Mouse (Mus musculus): ENCODE results near the gene Ywhae. TPM values are rescaled to one million over a fixed set of nuclear protein-coding genes. Genes with fewer than 3 reads are reported as not detected.
A peak's percentile ranks its signal among the peaks of the same experiment; 100 is the strongest.
"Not testable (repeated sequence)": the region's sequence is repeated elsewhere in the genome, so short reads cannot be mapped to it uniquely, and the experiment has no call there.

Ywhae gene
- 1,500 and 1,527 TPM in 2 replicates for polyA plus RNA-seq (2015; fragmentation: Nextera tagmentation; extraction: Ambion mirVana)

DNA sequence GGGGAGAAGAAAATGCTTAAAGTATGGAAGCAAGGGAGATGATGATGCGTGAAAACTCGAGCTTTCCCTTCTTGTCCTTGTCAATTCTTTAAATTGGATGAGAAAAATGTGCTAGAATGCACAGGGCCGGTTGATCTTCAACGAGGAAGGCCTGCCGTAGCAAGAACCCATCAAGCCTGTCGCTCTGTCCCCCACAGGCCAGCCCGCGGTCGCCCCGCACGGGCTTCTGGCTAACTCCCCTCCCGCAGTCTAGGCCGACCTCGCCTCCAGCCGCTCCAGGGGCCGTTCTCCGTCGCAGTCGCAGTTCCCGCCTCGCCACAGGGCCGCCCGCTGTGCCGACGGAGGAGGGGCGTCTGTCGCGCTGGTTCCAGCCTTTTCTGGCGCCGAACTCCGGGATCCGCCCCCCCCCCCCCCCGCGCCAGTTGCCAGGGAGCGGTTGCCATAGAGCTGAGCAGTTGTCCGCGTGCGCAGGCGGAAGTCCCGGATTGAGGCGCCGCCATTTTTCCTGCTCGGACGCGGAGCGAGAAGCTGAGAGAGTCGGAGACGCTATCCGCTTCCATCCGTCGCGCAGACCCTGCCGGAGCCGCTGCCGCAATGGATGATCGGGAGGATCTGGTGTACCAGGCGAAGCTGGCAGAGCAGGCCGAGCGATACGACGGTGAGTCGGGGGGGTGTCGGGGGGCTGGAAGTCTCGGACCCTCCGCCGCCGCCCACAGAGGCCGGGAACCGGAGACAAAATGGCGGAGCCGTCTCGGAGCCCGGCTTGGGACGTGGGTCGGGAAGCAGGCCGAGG is at the start of gene Ywhae:
Gene Ywhae (plus strand): TSS at position 436 of the 793 bp plus-strand sequence.
- no peaks in the 10 kb centered on the region for H3K36me3 ChIP-seq
- 1% methylated on average over 71 of the region's 76 CpGs for WGBS
- H3K9ac ChIP-seq: peak within 1 kb of the TSS; percentile 99
- peak within 1 kb of the TSS; percentile 83 for H3K4me3 ChIP-seq
- H3K9me3 ChIP-seq: no peaks in the 10 kb centered on the region
- H3K4me2 ChIP-seq: peak within 1 kb of the TSS; percentile 88
- H3K27me3 ChIP-seq: no peaks in the 10 kb centered on the region
- H3K4me1 ChIP-seq (replicated peaks): peaks cover 42% of the 10 kb centered on the region
- H3K27ac ChIP-seq: peak within 1 kb of the TSS; percentile 100
- peak; percentile 92 for ATAC-seq (ENCODE audit: low FRiP score)

DNA sequence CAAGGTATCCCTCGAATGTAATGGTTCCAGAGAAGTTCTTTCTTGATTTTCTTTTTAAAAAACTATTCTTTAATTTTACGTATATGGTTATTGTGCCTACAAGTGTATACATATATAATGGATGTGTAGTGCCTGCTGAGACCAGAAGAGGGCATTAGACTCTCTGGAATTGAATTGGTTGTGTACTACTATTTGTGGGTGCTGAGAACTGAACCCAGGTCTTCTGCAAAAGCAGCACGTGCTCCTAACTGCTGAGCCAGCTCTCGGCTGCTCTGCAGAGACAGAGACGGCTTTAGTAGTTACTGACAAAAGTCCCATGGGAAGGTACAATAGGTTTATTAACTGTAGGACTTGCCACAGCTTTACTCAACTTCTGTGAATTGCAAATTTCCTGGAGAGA is 48.2 kb upstream of the Ywhae start:
- no peak for ATAC-seq (ENCODE audit: low FRiP score)
- Histone ChIP-seq H3K27ac (no peak overlapping the region), H3K4me2 (no peak overlapping the region), H3K27me3 (no peaks in the 10 kb centered on the region), H3K36me3 (peaks cover 11% of the 10 kb centered on the region; the same call in 1 of the 2 replicates), H3K9ac (no peak overlapping the region), H3K4me3 (no peak overlapping the region), H3K9me3 (no peaks in the 10 kb centered on the region), H3K4me1 (replicated peaks) (peaks cover 29% of the 10 kb centered on the region)
- 89% methylated on average over 5 of the region's 5 CpGs for WGBS

DNA sequence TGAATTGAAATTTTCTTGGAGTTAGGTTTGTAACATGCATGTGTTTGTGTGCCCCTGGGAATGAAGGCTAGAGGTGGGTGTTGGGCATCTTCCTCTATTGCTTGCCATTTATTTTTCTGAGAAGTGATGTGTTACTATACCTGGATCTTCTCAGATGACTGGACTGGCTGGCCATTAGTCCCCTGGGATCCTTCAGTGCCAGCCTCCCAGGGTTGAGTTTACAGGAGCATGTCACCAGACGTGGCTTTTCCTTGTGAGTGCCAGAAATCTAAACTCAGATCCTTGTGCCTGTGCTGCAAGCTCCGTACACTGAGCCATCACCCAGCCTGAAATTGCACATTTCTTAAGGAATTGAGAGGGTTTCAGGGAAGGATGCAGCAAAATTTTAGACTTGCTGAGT is 47.7 kb upstream of the Ywhae start:
- WGBS: 83% methylated on average over 2 of the region's 2 CpGs

DNA sequence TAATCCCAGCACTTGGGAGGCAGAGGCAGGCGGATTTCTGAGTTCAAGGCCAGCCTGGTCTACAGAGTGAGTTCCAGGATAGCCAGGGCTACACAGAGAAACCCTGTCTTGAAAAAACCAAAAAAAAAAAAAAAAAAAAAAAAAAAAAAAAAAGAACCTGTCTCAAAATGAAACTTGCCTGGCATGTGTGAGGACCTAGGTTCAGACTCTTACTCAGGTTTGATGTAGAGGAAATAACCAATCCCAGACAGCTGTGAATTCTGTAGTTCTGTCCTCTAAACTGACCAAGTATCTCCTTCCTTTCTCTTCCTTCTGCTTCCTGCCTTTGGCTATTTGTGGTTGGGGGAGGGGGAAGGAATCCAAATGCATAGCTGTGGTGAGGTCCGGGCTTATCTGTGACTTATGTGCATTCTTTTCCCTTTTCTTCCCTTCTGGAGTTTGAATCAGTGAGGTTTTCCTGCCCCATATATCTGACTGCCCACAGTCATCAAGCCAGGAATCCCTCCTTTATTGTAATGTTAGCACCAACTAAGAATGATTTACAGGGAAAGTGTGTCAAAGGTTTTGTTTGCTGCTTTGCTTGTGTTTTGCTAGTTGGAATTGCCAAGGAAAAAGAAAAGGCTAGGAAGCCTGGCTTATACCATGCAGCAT is 45.2 kb upstream of the Ywhae start:
- Histone ChIP-seq H3K4me3 (no peak overlapping the region), H3K4me1 (replicated peaks) (peaks cover 6% of the 10 kb centered on the region; the same call in 1 of the 2 replicates), H3K27ac (no peak overlapping the region), H3K4me2 (no peak overlapping the region), H3K9me3 (no peaks in the 10 kb centered on the region), H3K36me3 (peaks cover 19% of the 10 kb centered on the region), H3K9ac (no peak overlapping the region), H3K27me3 (no peaks in the 10 kb centered on the region)
- 68% methylated on average over 2 of the region's 2 CpGs for WGBS
- no peak for ATAC-seq (ENCODE audit: low FRiP score)

More for the DNA sequence above, 47.7 kb upstream of the Ywhae start:
- H3K4me2 ChIP-seq: no peak overlapping the region
- no peak overlapping the region for H3K27ac ChIP-seq
- no peaks in the 10 kb centered on the region for H3K9me3 ChIP-seq
- H3K27me3 ChIP-seq: no peaks in the 10 kb centered on the region
- H3K4me1 ChIP-seq (replicated peaks): peaks cover 26% of the 10 kb centered on the region
- H3K9ac ChIP-seq: no peak overlapping the region
- H3K4me3 ChIP-seq: no peak overlapping the region
- ATAC-seq (ENCODE audit: low FRiP score): no peak
- peaks cover 11% of the 10 kb centered on the region; the same call in 1 of the 2 replicates for H3K36me3 ChIP-seq

DNA sequence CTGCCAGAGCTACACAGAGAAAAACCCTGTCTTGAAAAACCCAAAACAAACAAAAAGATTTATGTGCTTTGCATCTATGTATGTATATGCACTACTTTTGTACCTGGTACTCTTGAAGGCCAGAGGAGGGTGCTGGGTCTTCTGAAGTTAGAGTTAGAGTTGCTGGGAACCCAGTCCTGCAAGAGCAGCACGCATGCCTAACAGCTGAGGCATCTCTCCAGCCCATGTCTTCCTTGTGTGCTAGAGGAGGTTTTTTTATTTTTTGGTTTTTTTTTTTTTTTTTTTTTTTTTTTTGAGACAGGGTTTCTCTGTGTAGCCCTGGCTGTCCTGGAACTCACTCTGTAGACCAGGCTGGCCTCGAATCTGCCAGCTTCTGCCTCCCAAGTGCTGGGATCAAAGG is 44.5 kb upstream of the Ywhae start:
- H3K27ac ChIP-seq: no peak overlapping the region
- ATAC-seq (ENCODE audit: low FRiP score): no peak
- WGBS: 92% methylated on average over 2 of the region's 2 CpGs

DNA sequence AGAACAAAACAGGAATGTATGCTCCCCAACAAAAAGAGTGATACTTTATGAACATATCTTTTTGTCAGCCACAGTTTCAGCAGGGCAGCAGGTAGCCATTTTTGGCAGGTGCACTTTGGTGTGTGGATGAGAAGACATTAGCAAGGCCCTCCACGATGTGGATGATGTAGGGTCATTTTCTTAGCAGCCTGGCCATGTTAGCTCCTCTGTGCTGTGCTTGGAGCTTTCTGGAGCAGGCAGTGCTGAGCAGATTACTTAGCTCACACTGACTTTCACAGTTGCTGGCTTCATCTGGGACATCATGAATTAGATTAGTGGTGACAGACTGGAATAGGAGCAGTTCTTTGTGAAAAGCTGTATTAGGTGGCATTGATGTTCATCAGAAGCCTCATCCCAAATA is 42.7 kb upstream of the Ywhae start:
- H3K4me3 ChIP-seq: no peak overlapping the region
- no peak overlapping the region for H3K4me2 ChIP-seq
- H3K27me3 ChIP-seq: no peaks in the 10 kb centered on the region
- H3K4me1 ChIP-seq (replicated peaks): peaks cover 6% of the 10 kb centered on the region; the same call in 1 of the 2 replicates
- H3K9ac ChIP-seq: no peak overlapping the region
- H3K36me3 ChIP-seq: peaks cover 31% of the 10 kb centered on the region
- no peak overlapping the region for H3K27ac ChIP-seq
- WGBS: 86% methylated on average over 1 of the region's 1 CpGs
- ATAC-seq (ENCODE audit: low FRiP score): no peak
- H3K9me3 ChIP-seq: no peaks in the 10 kb centered on the region

More for the DNA sequence above, 44.5 kb upstream of the Ywhae start:
- Histone ChIP-seq H3K4me3 (no peak overlapping the region), H3K27me3 (no peaks in the 10 kb centered on the region), H3K4me2 (no peak overlapping the region), H3K36me3 (peaks cover 21% of the 10 kb centered on the region), H3K9me3 (no peaks in the 10 kb centered on the region), H3K9ac (no peak overlapping the region), H3K4me1 (replicated peaks) (peaks cover 6% of the 10 kb centered on the region; the same call in 1 of the 2 replicates)

DNA sequence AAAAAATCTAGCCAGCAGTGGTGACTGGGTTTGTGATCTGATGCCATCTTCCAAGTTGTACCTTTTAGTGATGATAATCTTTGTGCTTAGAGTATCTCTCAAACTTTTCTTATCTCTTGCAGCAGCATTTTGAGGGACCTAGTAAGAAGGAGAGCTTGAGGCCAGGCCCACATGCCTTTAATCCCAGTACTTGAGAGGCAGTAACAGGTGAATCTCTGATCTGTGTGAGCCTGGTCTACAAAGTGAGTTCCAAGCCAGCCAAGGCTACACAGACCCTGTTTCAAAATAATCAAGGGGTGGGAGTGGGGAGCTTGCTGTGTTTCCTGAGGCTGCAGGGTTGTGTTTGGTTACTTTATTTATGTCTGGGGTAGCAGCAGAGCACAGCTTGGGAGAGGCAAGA is 41.6 kb upstream of the Ywhae start:
- peaks cover 36% of the 10 kb centered on the region for H3K36me3 ChIP-seq
- H3K27ac ChIP-seq: no peak overlapping the region
- H3K9me3 ChIP-seq: no peaks in the 10 kb centered on the region
- H3K27me3 ChIP-seq: no peaks in the 10 kb centered on the region
- peaks cover 2% of the 10 kb centered on the region; the same call in 1 of the 2 replicates for H3K4me1 ChIP-seq (replicated peaks)
- no peak for ATAC-seq (ENCODE audit: low FRiP score)
- H3K9ac ChIP-seq: no peak overlapping the region
- no peak overlapping the region for H3K4me3 ChIP-seq
- no peak overlapping the region for H3K4me2 ChIP-seq

DNA sequence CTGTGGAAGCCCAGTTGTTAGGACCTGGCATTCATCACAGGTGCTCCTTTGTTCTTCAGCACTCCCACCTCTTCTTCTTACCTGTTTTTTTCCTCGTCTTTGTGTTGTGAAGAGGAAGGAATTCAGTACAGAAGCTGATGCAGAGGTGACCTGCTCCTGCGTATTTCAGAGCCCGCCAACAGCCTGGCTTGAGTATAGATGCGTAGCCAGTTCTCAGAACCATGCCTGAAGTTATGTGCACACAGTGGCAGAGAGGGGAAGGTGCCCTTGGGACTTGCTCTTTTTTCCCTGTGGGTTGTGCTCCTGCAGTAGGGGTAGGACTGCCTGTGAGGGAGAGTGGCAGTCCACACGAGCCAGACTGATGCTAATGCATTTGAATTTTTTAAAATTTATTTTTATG is 39.1 kb upstream of the Ywhae start:
- no peak overlapping the region for H3K27ac ChIP-seq
- peaks cover 55% of the 10 kb centered on the region for H3K36me3 ChIP-seq
- WGBS: 99% methylated on average over 5 of the region's 5 CpGs
- H3K4me1 ChIP-seq (replicated peaks): no peaks in the 10 kb centered on the region
- H3K4me3 ChIP-seq: no peak overlapping the region
- ATAC-seq (ENCODE audit: low FRiP score): no peak
- H3K27me3 ChIP-seq: no peaks in the 10 kb centered on the region
- H3K4me2 ChIP-seq: no peak overlapping the region
- H3K9ac ChIP-seq: no peak overlapping the region
- H3K9me3 ChIP-seq: no peaks in the 10 kb centered on the region

DNA sequence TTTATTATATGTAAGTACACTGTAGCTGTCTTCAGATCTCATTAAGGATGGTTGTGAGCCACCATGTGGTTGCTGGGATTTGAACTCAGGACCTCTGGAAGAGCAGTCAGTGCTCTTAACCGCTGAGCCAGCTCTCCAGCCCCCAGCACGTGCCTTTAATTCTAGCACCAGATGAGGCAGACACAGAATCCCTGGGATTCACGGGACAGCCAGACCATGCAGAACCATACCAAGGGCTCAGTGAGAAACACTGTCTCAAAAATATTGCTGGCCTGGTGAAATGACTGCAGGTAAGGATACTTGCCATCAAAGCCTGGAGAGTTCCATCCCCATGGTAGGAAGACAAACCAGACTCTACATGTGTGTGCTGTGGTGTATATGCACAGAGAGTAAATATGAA is 35.2 kb upstream of the Ywhae start:
- WGBS: 97% methylated on average over 3 of the region's 3 CpGs
- H3K27me3 ChIP-seq; H3K4me2 ChIP-seq; H3K9me3 ChIP-seq; H3K9ac ChIP-seq; H3K4me1 ChIP-seq (replicated peaks); ATAC-seq (ENCODE audit: low FRiP score); H3K4me3 ChIP-seq; H3K27ac ChIP-seq: not testable (repeated sequence)
- H3K36me3 ChIP-seq: peaks cover 80% of the 10 kb centered on the region

DNA sequence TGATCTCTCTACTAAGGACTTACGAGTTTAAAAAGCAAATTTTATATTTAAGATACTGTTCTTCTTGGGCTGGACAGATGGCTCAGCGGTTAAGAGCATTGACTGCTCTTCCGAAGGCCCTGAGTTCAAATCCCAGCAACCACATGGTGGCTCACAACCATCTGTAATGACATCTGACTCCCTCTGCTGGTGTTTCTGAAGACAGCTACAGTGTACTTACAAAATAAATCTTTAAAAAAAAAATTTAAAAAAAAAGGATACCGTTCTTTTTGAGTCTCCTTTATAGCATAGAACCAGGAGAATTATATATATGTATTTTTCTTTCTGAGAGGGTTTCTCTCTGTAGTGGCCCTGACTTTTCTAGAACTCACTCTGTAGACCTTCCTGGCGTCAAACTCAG is 32.1 kb upstream of the Ywhae start:
- peaks cover 73% of the 10 kb centered on the region for H3K36me3 ChIP-seq

DNA sequence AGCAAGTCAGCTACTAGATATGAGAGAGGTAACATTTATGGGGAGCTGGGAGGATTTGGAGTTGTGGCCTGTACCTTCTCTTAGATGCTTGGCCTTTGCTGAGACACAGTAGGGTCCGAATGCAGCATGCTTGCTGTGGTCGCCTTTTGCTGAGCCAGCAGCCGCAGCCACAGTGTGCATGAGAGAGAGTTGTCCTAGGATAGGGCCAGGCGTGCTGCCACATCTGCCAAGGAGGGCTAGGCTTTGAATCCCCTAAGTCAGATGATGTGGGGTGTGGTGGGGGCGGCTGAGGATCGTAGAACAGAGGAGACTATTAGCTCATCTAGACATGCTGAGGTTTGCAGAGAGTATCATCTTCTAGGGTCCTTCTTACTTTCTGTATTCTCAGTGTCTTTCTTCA is 29.9 kb upstream of the Ywhae start:
- Histone ChIP-seq H3K4me3 (no peak overlapping the region), H3K4me1 (replicated peaks) (no peaks in the 10 kb centered on the region), H3K9me3 (no peaks in the 10 kb centered on the region), H3K27ac (no peak overlapping the region), H3K27me3 (no peaks in the 10 kb centered on the region), H3K4me2 (no peak overlapping the region), H3K9ac (no peak overlapping the region), H3K36me3 (peaks cover 79% of the 10 kb centered on the region)
- ATAC-seq (ENCODE audit: low FRiP score): no peak
- WGBS: 91% methylated on average over 6 of the region's 6 CpGs

More for the DNA sequence above, 32.1 kb upstream of the Ywhae start:
- ATAC-seq (ENCODE audit: low FRiP score): no peak
- Histone ChIP-seq H3K27ac (no peak overlapping the region), H3K9me3 (no peaks in the 10 kb centered on the region), H3K4me2 (no peak overlapping the region), H3K4me1 (replicated peaks) (no peaks in the 10 kb centered on the region), H3K9ac (no peak overlapping the region), H3K27me3 (no peaks in the 10 kb centered on the region), H3K4me3 (no peak overlapping the region)
- WGBS: 98% methylated on average over 5 of the region's 5 CpGs

DNA sequence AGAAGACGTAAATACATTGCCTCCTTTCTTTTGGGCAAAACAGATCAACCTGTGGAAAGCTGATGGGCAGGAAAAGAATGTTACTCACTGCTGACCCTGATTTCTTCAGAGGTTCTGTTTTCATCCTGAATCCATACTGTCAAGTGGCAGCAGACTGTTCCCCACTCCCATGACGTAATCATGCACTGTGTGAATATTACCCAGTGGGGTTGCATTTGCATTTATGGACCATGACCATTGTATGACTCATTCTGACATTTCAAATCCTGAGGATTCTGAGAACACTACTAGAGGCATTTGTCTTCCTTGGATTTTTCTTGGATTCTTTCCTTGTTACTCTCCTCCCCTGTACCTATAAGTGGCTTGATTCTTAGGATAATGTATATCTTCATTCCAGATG is 28.9 kb upstream of the Ywhae start:
- Histone ChIP-seq H3K4me2 (no peak overlapping the region), H3K9me3 (no peaks in the 10 kb centered on the region), H3K36me3 (peaks cover 69% of the 10 kb centered on the region), H3K27ac (no peak overlapping the region), H3K27me3 (no peaks in the 10 kb centered on the region), H3K4me3 (no peak overlapping the region), H3K9ac (no peak overlapping the region), H3K4me1 (replicated peaks) (no peaks in the 10 kb centered on the region)
- WGBS: 87% methylated on average over 2 of the region's 2 CpGs
- ATAC-seq (ENCODE audit: low FRiP score): no peak

DNA sequence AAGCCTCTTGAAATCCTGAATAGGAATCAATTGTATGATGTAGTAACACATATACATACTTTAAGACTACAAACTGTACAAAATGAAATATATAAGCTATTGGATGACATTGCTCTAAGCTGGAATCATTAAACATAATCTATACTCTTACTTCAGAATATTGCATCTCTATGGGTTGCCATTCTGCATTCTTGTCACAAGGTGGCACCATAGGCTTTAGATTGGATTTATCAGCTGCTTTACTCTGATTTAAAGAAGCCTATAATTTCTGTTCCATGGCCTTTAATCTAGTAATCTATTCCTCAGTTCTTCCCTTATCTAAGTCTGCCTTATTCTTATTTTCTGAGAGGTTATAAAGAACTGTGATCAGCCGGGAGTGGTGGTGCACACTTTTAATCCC is 18.7 kb upstream of the Ywhae start:
- WGBS: 97% methylated on average over 1 of the region's 1 CpGs
- no peak overlapping the region for H3K4me2 ChIP-seq
- no peaks in the 10 kb centered on the region for H3K36me3 ChIP-seq
- no peaks in the 10 kb centered on the region for H3K27me3 ChIP-seq
- H3K27ac ChIP-seq: no peak overlapping the region
- no peaks in the 10 kb centered on the region for H3K9me3 ChIP-seq
- H3K4me1 ChIP-seq (replicated peaks): no peaks in the 10 kb centered on the region
- no peak overlapping the region for H3K4me3 ChIP-seq
- no peak overlapping the region for H3K9ac ChIP-seq
- no peak for ATAC-seq (ENCODE audit: low FRiP score)
